Mouse (Mus musculus): ENCODE results near the gene Zfp933.
"Not testable (repeated sequence)": the region's sequence is repeated elsewhere in the genome, so short reads cannot be mapped to it uniquely, and the experiment has no call there.

Zfp933 gene

DNA sequence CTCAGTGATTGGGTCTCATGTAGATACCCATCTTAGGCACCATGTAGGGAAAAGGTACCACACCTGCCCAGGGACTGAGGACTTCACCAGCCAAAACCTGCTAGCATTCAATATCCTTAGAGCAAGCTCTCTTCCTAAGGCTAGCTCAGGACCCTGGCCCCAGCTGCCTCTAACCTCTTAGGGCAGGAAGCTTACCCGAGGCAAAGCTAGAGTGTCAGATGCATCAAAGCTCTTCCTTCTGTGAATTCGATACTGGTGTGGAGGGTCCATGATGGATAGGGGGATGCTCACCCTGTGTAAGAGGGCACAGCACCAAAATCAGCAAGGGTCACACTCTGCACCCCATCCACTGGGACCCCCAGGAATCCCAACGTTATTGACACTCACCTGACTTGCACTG, 13.9 kb upstream of the Zfp933 start:
- no peak for DNase-seq (ENCODE audit: low spot score)

DNA sequence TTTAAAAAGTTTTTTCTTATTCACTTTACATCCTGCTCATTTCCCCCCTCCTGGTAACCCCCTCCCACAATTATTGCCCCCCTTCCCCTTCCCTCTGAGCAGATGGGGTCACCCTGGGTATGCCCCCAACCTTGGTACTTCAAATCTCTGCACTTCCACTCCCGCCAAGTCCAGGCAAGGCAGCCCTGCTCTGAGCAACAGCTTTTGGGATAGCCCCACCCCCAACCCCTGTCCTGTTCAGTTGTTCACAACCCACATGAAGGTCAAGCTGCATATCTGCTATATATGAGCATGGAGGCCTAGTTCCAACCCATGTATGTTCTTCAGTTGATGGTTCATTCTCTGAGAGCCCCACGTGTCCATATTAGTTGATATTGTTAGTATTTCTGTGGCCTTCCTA, 2.6 kb upstream of the Zfp933 start:
- DNase-seq (ENCODE audit: low spot score), result no peak

DNA sequence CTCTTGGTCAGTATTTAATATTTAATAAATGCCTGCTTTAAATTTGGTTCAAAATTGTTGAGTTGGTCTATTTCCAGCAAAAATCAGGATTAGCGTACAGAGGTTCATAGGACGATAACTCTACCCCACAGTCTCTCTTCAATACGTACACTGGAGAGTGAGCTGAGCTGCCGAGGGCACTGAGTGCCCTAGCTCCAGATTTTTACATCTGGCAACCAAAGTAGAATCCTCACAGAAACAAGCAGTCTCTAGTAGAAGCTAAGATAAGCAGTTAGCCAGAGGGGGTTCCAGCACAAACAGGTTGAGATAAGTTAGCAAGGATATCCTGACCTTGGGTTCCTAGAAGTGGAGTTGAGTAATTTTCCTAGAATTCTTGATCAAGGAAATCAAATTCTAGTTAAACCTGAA, 422 bp upstream of the Zfp933 start:
- no peak for DNase-seq (ENCODE audit: low spot score)

DNA sequence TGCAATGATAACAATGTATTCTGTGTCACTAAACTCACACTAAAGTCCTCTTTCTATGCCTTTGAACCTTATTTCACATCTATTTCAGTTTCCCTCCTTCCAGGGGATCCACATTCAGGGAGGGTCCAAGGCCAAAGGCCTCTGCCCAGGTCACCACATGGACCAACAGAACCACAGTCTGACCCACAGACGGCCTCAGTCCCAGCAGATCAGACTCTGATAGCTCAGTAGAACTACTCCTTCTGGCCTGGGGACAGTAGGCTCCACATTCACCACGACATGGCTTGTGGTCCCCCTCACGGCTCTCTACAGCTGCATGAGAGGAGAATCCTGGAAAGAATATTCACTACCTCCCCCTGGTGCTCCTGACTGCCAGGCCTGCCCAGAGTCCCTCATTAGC, 5.3 kb downstream of the Zfp933 start:
- DNase-seq (ENCODE audit: low spot score), result no peak

DNA sequence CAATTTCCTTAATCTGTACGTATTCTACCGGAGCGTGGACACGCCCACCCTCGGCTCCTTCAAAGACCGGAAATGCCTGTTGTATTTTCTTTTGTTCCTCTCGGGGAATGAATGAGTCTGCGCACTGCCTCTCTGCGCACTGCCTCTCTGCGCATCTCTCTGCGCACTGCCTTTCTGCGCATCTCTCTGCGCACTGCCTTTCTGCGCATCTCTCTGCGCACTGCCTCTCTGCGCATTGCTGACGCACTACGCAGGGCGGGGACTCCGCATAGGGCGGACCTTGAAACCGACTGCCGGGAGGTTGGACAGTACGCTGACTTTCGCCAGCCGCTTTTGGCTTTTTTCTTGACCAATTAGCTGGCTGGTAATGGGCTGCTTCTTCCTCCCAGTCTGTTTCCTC, 8.9 kb downstream of the Zfp933 start:
- DNase-seq (ENCODE audit: low spot score), result not testable (repeated sequence)

DNA sequence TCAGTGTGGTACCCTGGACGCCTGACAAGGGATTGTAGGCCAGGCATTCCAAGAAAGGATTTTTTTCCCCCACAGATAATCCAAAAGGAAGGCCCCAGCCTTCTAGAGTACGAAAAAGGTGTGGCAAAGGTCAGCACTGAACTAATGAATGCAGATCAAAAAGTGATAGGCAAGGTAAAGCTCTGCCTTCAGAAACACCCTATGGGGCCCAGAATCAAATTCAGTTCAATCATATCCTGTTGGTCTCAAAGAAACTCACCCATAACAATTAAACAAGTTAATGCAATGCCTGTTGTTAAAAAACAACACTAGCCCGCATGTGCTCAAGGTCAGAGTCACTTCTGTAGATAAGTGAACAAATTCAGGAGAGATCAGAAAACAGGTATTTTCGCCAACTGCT, 23.8 kb downstream of the Zfp933 start:
- no peak for DNase-seq (ENCODE audit: low spot score)

DNA sequence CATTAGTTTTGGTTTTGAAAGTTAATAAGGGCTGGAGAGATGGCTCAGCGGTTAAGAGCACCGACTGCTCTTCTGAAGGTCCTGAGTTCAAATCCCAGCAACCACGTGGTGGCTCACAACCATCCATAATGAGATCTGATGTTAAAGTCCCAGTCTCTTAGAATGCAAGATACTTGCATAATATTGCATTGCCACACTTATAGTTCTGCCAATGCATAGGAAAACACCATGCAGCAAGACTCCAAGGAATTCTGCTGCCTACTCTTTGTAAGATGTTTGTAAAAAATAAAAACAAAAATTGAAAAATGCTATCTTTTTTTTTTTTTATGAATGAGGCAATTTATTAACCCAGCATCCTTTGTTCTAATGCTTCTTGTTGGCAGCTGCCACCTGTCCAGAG, 26.8 kb downstream of the Zfp933 start:
- not testable (repeated sequence) for DNase-seq (ENCODE audit: low spot score)

DNA sequence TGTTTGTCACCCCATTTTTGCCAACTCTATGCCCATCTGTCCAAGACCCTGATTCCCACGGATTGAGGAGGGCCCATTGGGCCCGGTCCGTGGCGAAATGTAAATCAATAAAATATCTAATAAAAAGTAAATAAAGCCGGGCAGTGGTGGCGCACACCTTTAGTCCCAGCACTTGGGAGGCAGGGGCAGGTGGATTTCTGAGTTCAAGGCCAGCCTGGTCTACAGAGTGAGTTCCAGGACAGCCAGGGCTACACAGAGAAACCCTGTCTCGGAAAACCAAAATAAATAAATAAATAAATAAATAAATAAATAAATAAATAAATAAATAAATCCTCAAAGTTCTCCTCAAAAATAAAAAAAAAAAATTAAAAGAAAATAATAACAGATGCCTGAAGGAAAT, 28.5 kb downstream of the Zfp933 start:
- DNase-seq (ENCODE audit: low spot score), result not testable (repeated sequence)

DNA sequence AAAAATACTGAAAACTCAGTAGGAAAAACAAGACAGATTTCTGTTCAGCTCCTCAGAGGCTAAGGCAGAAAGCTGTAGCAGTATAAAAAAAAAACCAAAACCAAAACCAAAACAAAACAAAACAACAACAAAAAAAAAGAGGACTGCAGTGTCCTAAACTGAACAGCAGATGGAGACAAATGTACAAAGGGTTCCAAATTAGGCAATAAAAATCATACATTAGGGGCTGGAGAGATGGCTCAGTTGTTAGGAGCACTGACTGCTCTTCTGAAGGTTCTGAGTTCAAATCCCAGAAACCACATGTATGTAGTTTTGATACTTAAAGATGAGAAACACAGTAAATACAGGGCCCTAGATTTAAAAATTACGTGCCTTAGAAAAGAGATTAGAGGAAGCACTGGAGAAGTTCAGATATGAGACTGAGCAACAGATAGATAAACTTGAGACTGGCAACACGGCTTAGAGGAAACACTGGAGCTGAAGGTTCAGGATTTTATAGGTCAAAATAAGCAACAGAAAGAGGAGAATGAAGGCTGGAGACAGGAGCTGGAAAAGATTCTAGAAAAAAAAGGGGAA, 33.5 kb downstream of the Zfp933 start:
- DNase-seq (ENCODE audit: low spot score), result peak; percentile 66

DNA sequence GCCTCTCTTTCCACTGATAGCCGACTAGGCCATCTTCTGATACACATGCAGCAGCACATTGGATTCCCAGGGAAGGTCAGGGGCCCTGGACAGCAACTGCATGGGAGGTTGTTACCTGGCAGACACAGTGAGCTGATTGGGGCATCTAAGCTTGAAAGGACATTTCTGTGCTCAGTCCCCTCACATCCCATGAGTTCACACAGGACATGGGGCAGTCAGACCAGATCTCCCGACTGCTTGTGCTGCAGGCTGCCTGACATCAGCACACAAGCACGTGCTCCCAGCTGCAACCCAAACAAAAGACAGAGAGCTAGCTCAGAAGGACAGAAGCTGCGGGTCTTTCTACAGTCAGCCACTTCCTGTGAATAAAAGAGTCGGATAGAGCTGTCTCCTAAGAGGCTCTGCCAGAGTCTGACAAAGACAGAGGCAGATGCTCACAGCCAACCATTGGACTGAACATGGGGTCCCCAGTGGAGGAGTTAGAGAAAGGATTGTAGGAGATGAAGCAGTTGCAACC, 34.9 kb downstream of the Zfp933 start:
- DNase-seq (ENCODE audit: low spot score), result no peak

DNA sequence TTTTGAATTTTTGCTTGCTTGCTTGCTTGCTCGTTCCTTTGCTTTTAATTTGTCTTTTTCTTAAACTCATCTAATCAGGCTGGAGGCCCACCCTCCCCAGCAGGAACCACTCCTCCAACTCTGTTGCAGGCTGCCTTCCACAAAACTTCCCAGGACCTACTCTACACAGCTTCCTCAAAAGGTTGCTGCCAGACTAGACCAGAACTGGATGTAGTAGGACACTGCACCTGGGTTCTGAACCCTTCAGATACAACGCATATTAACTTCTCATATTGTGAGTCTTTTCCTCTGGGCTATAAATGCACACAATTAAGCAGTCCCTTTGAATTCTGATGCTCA, 38.2 kb downstream of the Zfp933 start:
- not testable (repeated sequence) for DNase-seq (ENCODE audit: low spot score)

DNA sequence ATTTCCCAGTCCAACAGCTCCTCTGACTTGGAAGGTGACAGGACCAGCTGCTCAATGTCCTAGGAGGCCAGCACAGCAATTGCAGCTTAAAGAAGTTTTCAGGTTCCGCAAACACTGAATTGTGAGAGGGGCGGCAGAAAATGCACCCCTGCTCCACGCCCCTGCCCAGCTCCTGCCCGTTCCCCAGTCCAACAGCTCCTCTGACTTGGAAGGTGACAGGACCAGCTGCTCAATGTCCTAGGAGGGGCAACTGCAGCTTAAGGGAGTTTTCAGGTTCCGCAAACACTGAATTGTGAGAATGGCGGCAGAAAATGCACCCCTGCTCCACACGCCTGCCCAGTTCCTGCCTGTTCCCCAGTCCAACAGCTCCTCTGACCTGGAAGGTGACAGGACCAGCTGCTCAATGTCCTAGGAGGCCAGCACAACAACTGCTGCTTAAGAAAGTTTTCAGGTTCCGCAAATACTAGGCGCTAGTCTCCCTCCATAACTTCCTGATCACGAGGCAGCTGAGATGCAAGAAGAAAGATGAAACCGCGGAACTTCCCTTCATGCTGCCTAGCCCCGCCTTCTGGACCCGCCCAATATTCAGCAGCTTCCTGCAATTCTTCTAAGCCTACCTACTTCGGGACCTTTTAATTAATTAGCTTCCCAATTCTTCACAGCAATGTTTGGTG, 38.7 kb downstream of the Zfp933 start, which contains the start of gene Zfp984:
Gene Zfp984 (minus strand): TSS at position 497 of the 674 bp plus-strand sequence.
- not testable (repeated sequence) for DNase-seq (ENCODE audit: low spot score)

DNA sequence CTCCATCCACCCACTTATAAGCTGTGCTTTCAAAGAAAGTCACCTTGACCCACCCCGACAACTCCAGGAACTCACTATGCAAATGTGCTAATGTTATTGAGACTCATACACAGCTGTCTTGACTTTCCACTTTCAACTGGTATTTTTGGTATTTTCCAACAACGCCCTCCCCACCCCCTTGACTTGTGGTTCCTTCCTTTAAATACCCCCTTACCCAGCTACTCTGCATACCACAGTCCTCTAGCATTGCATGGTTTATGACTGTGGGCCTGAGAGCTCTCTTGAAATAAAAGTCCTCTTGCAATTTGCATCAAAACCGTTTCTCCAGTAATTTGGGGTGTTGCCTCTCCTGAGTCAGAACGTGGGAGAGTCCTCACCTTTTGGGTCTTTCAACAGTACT, 39.7 kb downstream of the Zfp933 start:
- DNase-seq (ENCODE audit: low spot score), result not testable (repeated sequence)

DNA sequence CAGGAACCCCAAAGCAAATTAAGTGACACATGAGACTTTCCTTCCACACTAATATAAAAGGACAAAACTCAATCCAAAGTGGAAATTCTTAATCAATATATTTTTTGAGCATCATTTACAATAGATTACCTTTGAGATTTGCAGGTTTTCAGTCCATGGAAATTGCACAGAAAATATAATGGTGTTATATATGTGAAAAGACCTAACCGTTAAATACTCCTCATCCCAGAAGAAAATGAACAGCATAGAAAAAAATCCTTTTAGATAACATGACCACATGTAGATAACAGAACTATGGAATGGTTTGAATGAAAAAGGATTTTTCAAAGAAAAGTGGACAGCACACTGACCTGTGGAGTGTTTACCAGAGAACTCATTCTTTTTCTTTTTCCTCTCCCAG, 52.9 kb downstream of the Zfp933 start:
- not testable (repeated sequence) for DNase-seq (ENCODE audit: low spot score)

DNA sequence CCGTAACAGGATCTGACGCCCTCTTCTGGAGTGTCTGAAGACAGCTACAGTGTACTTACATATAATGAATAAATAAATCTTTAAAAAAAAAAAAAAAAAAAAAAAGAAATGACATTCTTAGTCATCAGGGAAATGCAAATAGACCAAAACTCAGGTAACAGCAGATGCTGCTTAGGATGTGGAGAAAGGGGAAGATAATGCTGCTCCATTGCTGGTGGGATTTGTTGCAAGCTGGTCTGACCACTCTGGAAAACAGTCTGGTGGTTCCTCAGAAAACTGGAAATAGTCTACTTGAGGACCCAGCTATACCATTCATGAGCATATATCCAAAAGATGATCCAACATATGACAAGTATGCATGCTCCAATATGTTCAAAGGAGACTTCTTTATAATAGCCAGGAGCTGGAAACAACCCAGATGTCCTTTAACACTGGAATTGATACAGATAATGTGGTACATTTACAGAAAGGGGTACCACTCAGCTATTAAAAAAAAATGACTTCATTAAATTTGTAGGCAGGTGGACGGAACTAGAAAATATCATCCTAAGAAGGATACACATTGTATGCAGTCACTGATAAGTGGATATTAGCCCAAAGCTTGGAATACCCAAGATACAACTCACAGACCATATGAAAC, 54.0 kb downstream of the Zfp933 start:
- not testable (repeated sequence) for DNase-seq (ENCODE audit: low spot score)

DNA sequence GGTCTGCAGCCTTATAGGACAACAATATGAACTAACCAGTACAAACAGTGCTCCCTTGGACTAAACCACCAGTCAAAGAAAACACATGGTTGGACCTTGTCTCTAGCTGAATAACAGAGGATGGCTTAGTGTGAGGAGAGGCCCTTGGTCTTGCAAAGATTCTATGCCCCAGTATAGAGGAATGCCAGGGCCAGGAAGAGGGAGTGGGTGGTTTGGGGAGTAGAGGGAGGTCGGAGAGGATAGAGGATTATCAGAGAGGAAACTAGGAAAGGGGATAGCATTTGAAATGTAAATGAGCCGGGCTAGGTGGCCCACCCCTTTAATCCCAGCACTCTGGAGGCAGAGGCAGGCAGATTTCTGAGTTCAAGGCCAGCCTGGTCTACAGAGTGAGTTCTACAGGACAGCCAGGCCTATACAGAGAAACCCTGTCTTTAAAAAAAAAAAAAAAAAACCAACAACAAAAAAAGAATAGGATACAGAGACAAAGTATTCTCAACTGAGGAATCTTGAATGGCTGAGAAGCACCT, 54.7 kb downstream of the Zfp933 start:
- DNase-seq (ENCODE audit: low spot score), result not testable (repeated sequence)

DNA sequence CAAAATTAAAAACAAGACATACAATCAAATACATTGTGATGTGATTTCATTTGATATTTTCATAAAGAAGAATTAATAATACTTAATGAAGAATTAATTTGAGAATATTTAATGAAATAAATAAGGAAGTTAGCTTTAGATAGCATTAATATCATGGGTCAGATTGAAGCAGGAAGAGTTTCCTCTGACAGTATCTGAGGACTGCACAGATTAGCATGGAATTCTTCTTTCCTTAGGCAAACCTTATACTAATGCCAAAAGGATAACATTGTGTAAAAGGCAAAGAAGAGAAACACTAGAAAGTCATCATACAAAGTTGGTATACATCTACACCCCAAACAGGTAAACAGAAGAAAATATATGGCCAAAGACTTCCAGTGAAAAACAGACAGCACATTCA, 56.4 kb downstream of the Zfp933 start:
- DNase-seq (ENCODE audit: low spot score), result not testable (repeated sequence)
